Mouse (Mus musculus): Measurements from ENCODE around the gene Eps15l1.

DNA sequence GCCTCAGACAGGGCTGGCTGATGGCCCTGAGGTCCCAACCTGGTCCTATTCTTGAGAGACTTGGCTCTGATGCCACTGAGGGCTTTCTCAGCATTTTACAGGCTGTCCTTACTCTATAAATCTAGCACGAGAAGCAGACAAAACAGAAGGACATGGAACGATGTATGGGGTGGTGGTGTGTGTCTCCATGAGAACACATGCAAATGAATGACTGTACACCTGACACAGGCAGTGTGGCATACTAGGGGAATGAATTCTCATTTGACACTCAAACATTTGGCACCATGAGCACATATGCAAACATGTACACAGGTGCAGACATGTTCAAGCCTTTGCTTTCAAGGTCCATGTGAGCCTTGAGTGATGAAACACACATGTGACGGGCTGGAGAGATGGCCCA is 64.7 kb downstream of the Eps15l1 start:
- no peak for TF ChIP-seq CTCF (IDR thresholded peaks at IDR 0.05; ENCODE audit: borderline replicate concordance, control insufficient read depth, extremely low read depth, insufficient read depth, low read length, poor library complexity)
- TF ChIP-seq POLR2A (IDR thresholded peaks at IDR 0.05; ENCODE audit: control insufficient read depth, extremely low read depth, insufficient read depth, low read length, poor library complexity), result no peak
